Mouse (Mus musculus) stomach, postnatal 0 days (tissue): ENCODE data around the gene Ift46.

Experiments used
- CTCF ChIP-seq: IDR thresholded peaks from 2 replicates; pipeline ENCODE4 v1.5.1; 2016; ENCODE audit warnings: antibody characterized with exemption, low read depth, mild to moderate bottlenecking, moderate library complexity
- EP300 ChIP-seq: optimal IDR thresholded peaks from 2 replicates; pipeline ENCODE3; 2016; ENCODE audit warnings: antibody characterized with exemption

DNA sequence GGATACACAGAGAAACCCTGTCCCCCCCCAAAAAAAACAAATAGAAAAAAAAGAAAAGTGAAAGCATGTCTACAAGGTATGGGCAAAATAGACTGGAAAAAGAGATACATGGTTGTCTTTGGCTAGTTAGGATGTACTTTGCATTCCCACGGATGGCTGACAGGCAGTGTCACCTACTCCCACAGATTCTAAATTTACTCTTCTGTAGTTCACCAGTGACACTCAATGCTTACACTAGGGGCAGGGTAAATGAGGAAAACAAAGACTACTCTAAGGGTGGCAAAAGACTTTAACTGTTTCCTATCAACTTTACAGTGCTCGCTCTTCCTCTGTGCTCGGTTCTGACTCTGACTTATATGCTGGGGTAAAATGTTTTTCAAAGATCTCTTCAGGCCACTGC is 21.0 kb upstream of the Ift46 start:
- TF ChIP-seq CTCF (no peak), EP300 (no peak)
